Mouse (Mus musculus) neural tube, embryonic 13.5 days (tissue): ENCODE measurements around the gene Cux1. TPM values are rescaled to one million over a fixed set of nuclear protein-coding genes. Genes with fewer than 3 reads are reported as not detected.

Experiments used
- ATAC-seq: fragments of 200-750 bp; cut with Nextera tagmentation; 2 replicates; pipeline ENCODE4 v1.8.0; 2017; ENCODE audit warnings: low read depth, mild to moderate bottlenecking, moderate TSS enrichment, moderate library complexity
- H3K27ac ChIP-seq: fragments of 300-500 bp; sonication (generic); replicated peaks from 2 replicates; pipeline ENCODE4 v1.5.1; 2015; ENCODE audit warnings: moderate library complexity, mild to moderate bottlenecking, inconsistent platforms
- H3K27me3 ChIP-seq: fragments of 300-500 bp; sonication (generic); 2 replicates; pipeline ENCODE4 v1.6.1; 2015; ENCODE audit warnings: mild to moderate bottlenecking, inconsistent platforms
- H3K36me3 ChIP-seq: fragments of 300-500 bp; sonication (generic); 2 replicates; pipeline ENCODE4 v1.6.1; 2015; ENCODE audit warnings: mild to moderate bottlenecking, inconsistent platforms
- H3K4me1 ChIP-seq: fragments of 300-500 bp; sonication (generic); replicated peaks from 2 replicates; pipeline ENCODE4 v1.6.1; 2015; ENCODE audit warnings: inconsistent platforms
- H3K4me2 ChIP-seq: fragments of 300-500 bp; sonication (generic); 2 replicates; pipeline ENCODE4 v1.6.1; 2015; ENCODE audit warnings: inconsistent platforms, mild to moderate bottlenecking, moderate library complexity
- H3K4me3 ChIP-seq: fragments of 300-500 bp; sonication (generic); 2 replicates; pipeline ENCODE4 v1.5.1; 2015; ENCODE audit warnings: mild to moderate bottlenecking, inconsistent platforms
- H3K9ac ChIP-seq: fragments of 300-500 bp; sonication (generic); 2 replicates; pipeline ENCODE4 v1.6.1; 2015; ENCODE audit warnings: moderate library complexity, mild to moderate bottlenecking, inconsistent platforms
- H3K9me3 ChIP-seq: fragments of 300-500 bp; sonication (generic); 2 replicates; pipeline ENCODE4 v1.6.1; 2016; ENCODE audit warnings: inconsistent platforms
- WGBS: fragments of 180-500 bp; shearing (Covaris S2); methylation state at CpG from one replicate; pipeline ENCODE4 v1.1.7; 2015; 5-methylcytosine and 5-hydroxymethylcytosine counted together
- polyA plus RNA-seq: library from polyadenylated mRNA; unstranded; fragments of >200 nt; fragmentation: Nextera tagmentation; extraction: Ambion mirVana; gene quantifications from 2 replicates; pipeline ENCODE4 v1.2.1, GENCODE M21; 2015

Gene Cux1
- polyA plus RNA-seq, 1 experiment from 2014 or later, result 93.9 TPM

- WGBS, result 69% methylated on average over 6 of the region's 6 CpGs
- H3K4me1 ChIP-seq, result peaks cover 57% of the 10 kb centered on the region
These were observed 104.7 kb downstream of the Cux1 start for GRCm38 (mm10) chr5:136462613-136463012.

GRCm38 (mm10) chr5:136459901-136460300 is 107.4 kb downstream of the Cux1 start:
- Histone ChIP-seq H3K36me3 (no peaks in the 10 kb centered on the region), H3K4me3 (no peak overlapping the region), H3K27me3 (no peaks in the 10 kb centered on the region), H3K27ac (no peak overlapping the region), H3K4me2 (no peak overlapping the region), H3K4me1 (peaks cover 36% of the 10 kb centered on the region), H3K9ac (no peak overlapping the region), H3K9me3 (no peaks in the 10 kb centered on the region)
- 98% methylated on average over 6 of the region's 6 CpGs for WGBS
- ATAC-seq, result no peak

More at GRCm38 (mm10) chr5:136462613-136463012, 104.7 kb downstream of the Cux1 start:
- no peak overlapping the region for H3K4me2 ChIP-seq
- no peaks in the 10 kb centered on the region for H3K36me3 ChIP-seq
- no peak for ATAC-seq
- H3K9me3 ChIP-seq, result no peaks in the 10 kb centered on the region
- no peaks in the 10 kb centered on the region for H3K27me3 ChIP-seq
- no peak overlapping the region for H3K9ac ChIP-seq
- no peak overlapping the region for H3K27ac ChIP-seq
- no peak overlapping the region for H3K4me3 ChIP-seq

- Histone ChIP-seq H3K4me2 (no peak overlapping the region), H3K27me3 (no peaks in the 10 kb centered on the region), H3K9me3 (no peaks in the 10 kb centered on the region), H3K4me1 (peaks cover 28% of the 10 kb centered on the region), H3K9ac (no peak overlapping the region), H3K36me3 (no peaks in the 10 kb centered on the region), H3K4me3 (no peak overlapping the region), H3K27ac (peak overlapping the region; percentile 19; the same call in 1 of the 2 replicates)
- no peak for ATAC-seq
- WGBS, result 77% methylated on average over 11 of the region's 11 CpGs
These were observed 108.3 kb downstream of the Cux1 start for GRCm38 (mm10) chr5:136458893-136459499.

GRCm38 (mm10) chr5:136458102-136458863 is 109.0 kb downstream of the Cux1 start:
- peak overlapping the region; percentile 49; the same call in 1 of the 2 replicates for H3K27ac ChIP-seq
- no peaks in the 10 kb centered on the region for H3K27me3 ChIP-seq
- no peaks in the 10 kb centered on the region for H3K9me3 ChIP-seq
- no peak overlapping the region for H3K9ac ChIP-seq
- no peak overlapping the region for H3K4me2 ChIP-seq
- ATAC-seq, result no peak
- H3K36me3 ChIP-seq, result no peaks in the 10 kb centered on the region
- no peak overlapping the region for H3K4me3 ChIP-seq
- peaks cover 28% of the 10 kb centered on the region for H3K4me1 ChIP-seq
- 58% methylated on average over 7 of the region's 7 CpGs for WGBS

- 77% methylated on average over 4 of the region's 4 CpGs for WGBS
- H3K4me3 ChIP-seq, result no peak overlapping the region
- H3K4me1 ChIP-seq, result peaks cover 26% of the 10 kb centered on the region
- no peaks in the 10 kb centered on the region for H3K27me3 ChIP-seq
- no peak overlapping the region for H3K27ac ChIP-seq
- H3K9ac ChIP-seq, result no peak overlapping the region
- no peaks in the 10 kb centered on the region for H3K9me3 ChIP-seq
- H3K4me2 ChIP-seq, result no peak overlapping the region
- H3K36me3 ChIP-seq, result no peaks in the 10 kb centered on the region
- no peak for ATAC-seq
These were observed 110.9 kb downstream of the Cux1 start for GRCm38 (mm10) chr5:136456395-136456794.

GRCm38 (mm10) chr5:136452681-136453080 is 114.6 kb downstream of the Cux1 start:
- no peaks in the 10 kb centered on the region for H3K27me3 ChIP-seq
- no peak overlapping the region for H3K9ac ChIP-seq
- WGBS, result 94% methylated on average over 3 of the region's 3 CpGs
- peaks cover 7% of the 10 kb centered on the region for H3K4me1 ChIP-seq
- H3K36me3 ChIP-seq, result no peaks in the 10 kb centered on the region
- ATAC-seq, result no peak
- no peaks in the 10 kb centered on the region for H3K9me3 ChIP-seq
- H3K4me3 ChIP-seq, result no peak overlapping the region
- no peak overlapping the region for H3K27ac ChIP-seq
- no peak overlapping the region for H3K4me2 ChIP-seq

GRCm38 (mm10) chr5:136449801-136450200 is 117.5 kb downstream of the Cux1 start:
- H3K27ac ChIP-seq, result no peak overlapping the region
- no peaks in the 10 kb centered on the region for H3K27me3 ChIP-seq
- H3K9me3 ChIP-seq, result no peaks in the 10 kb centered on the region
- no peaks in the 10 kb centered on the region for H3K36me3 ChIP-seq
- ATAC-seq, result no peak
- H3K4me3 ChIP-seq, result no peak overlapping the region
- no peak overlapping the region for H3K9ac ChIP-seq
- H3K4me2 ChIP-seq, result no peak overlapping the region
- peaks cover 11% of the 10 kb centered on the region; the same call in 1 of the 2 replicates for H3K4me1 ChIP-seq

GRCm38 (mm10) chr5:136445967-136446366 is 121.3 kb downstream of the Cux1 start:
- Histone ChIP-seq H3K4me2 (no peak overlapping the region), H3K4me1 (peaks cover 18% of the 10 kb centered on the region)
- no peak for ATAC-seq

GRCm38 (mm10) chr5:136442238-136443187 is 124.8 kb downstream of the Cux1 start:
- 70% methylated on average over 11 of the region's 11 CpGs for WGBS
- H3K9ac ChIP-seq, result no peak overlapping the region
- peaks cover 18% of the 10 kb centered on the region for H3K4me1 ChIP-seq
- 0 out of 2 replicates have a peak, but pooled peaks cover 5% of the 10 kb centered on the region for H3K36me3 ChIP-seq
- H3K27ac ChIP-seq, result no peak overlapping the region
- no peak; the same call in 1 of the 2 replicates for ATAC-seq
- no peaks in the 10 kb centered on the region for H3K9me3 ChIP-seq
- H3K4me2 ChIP-seq, result no peak overlapping the region
- H3K27me3 ChIP-seq, result no peaks in the 10 kb centered on the region
- H3K4me3 ChIP-seq, result no peak overlapping the region

More at GRCm38 (mm10) chr5:136445967-136446366, 121.3 kb downstream of the Cux1 start:
- no peak overlapping the region for H3K27ac ChIP-seq
- H3K36me3 ChIP-seq, result no peaks in the 10 kb centered on the region
- H3K27me3 ChIP-seq, result no peaks in the 10 kb centered on the region
- no peak overlapping the region for H3K4me3 ChIP-seq
- H3K9ac ChIP-seq, result no peak overlapping the region
- H3K9me3 ChIP-seq, result no peaks in the 10 kb centered on the region
- WGBS, result 73% methylated on average over 5 of the region's 5 CpGs

- Histone ChIP-seq H3K4me1 (peaks cover 38% of the 10 kb centered on the region), H3K4me3 (no peak overlapping the region), H3K27me3 (no peaks in the 10 kb centered on the region), H3K9me3 (no peaks in the 10 kb centered on the region), H3K9ac (no peak overlapping the region), H3K27ac (no peak overlapping the region), H3K4me2 (no peak overlapping the region), H3K36me3 (no peaks in the 10 kb centered on the region)
- WGBS, result 70% methylated on average over 4 of the region's 4 CpGs
- ATAC-seq, result no peak
These were observed 137.6 kb downstream of the Cux1 start for GRCm38 (mm10) chr5:136429647-136430046.

GRCm38 (mm10) chr5:136428498-136429060 is 138.7 kb downstream of the Cux1 start:
- WGBS, result 66% methylated on average over 6 of the region's 6 CpGs
- ATAC-seq, result no peak
- peak overlapping the region; percentile 26; the same call in 1 of the 2 replicates for H3K9ac ChIP-seq
- no peaks in the 10 kb centered on the region for H3K27me3 ChIP-seq
- no peak overlapping the region for H3K4me3 ChIP-seq
- peak overlapping the region; percentile 65 for H3K27ac ChIP-seq
- no peak overlapping the region for H3K4me2 ChIP-seq
- H3K4me1 ChIP-seq, result peaks cover 28% of the 10 kb centered on the region
- H3K36me3 ChIP-seq, result no peaks in the 10 kb centered on the region
- no peaks in the 10 kb centered on the region for H3K9me3 ChIP-seq
